Mouse (Mus musculus): Measurements from ENCODE around the gene Vmn1r70.

The Vmn1r70 gene

DNA sequence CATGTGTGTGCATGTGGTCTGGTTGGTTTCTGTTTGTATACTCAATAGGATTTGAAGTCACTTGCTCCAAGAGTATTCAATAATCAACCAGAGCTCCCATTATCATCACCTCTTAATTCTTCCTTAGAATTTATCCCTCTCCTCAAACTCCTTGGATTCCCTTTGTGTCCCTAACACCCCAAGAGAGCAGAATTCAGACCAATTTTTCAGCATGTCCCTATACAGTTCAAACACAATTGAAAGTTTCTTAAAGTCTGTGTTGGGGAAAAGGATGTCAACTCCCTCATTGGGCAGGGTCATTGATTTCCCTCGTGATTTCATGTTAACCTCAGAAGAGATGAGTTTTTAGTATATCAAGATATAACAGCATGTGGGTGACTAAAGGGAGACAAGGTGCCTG lies at the start of gene Vmn1r70:
Gene Vmn1r70 (plus strand): TSS at position 301 of the 400 bp plus-strand sequence.
- ATAC-seq (ENCODE audit: low TSS enrichment) = no peak

DNA sequence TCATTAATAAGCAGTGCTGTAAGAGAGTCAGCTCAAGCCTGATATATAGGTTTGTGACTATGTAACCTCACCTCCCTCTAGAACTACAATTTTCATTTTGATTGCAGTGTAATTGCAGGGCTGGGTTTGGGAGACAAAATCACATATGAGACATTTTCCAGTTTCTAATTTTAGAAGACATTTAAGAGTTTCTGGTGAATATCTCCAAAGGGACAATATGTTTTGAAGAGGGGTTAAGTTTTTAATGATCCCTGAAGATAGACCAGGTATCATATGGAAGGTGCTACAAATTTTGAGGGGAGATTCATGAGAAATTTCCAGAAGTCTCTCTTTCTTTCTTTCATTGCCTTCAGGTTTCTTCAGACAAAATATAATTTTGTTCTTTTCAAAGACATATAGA lies 17.8 kb upstream of the Vmn1r70 start, which contains the start of gene Vmn1r69:
Gene Vmn1r69 (minus strand): TSS at position 101 of the 400 bp plus-strand sequence.
- ATAC-seq (ENCODE audit: low TSS enrichment) = no peak
